Mouse (Mus musculus): Measurements from ENCODE around the gene Prkra. TPM values are rescaled to one million over a fixed set of nuclear protein-coding genes. Genes with fewer than 3 reads are reported as not detected.
A peak's percentile ranks its signal among the peaks of the same experiment; 100 is the strongest.

Prkra gene
- 15.3 and 17.0 TPM in 2 replicates for polyA plus RNA-seq (2012; rRNA removed)

DNA sequence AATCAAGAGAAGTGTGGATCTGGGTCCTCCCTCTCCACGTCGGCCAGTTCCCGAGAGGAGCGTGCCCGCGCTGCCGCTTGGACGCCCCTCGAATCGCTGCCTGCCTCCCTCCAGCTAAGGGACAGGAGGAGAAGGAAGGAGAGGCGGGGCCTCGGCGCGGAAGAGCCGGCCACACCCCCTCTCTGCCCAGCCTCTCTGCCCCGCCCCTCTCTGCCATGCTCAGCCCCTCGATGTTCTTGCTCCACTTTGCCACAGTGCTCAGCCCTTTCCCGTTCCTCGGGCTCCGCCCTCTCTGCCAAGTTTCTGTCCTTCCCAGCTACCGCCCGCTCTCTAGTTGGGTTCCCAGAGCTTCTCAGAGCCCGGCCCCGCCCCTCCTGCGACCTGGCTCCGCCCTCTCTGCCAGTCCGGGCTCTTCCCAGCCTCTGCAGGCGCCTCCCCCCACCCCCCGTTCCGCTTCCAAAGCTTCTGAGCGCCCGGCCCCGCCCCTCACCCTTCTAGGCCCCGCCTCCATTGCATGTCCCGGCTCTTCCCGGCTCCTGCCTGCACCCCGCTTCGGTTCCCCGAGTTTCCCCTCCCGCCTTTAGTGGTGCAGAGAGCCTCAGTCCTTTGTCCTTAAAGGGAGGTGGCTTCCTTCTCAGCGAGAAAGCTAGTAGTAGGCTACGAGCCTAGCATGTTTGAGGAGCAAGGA is at the start of gene Prkra, which contains the start of gene Pjvk:
Prkra (minus strand) TSS at position 133 of the 688 bp plus-strand sequence.
Pjvk (plus strand) TSS at position 594 of the 688 bp plus-strand sequence.
- peak; percentile 49 for TF ChIP-seq POLR2A (IDR thresholded peaks at IDR 0.05; ENCODE audit: low read depth, low read length)
- TF ChIP-seq CTCF (conservative IDR thresholded peaks at IDR 0.05; ENCODE audit: insufficient read depth, insufficient read length, low read depth, low read length), result no peak
- peak; percentile 99 for DNase-seq
- H3K27me3 ChIP-seq (replicated peaks; ENCODE audit: control insufficient read depth, insufficient read depth, low read length), result no peaks in the 10 kb centered on the region
- under 1% methylated on average over 42 of the region's 42 CpGs for WGBS
- H3K4me1 ChIP-seq (ENCODE audit: control insufficient read depth, insufficient read depth, low read length), result peaks cover 6% of the 10 kb centered on the region; the same call in 1 of the 2 replicates
- no peaks in the 10 kb centered on the region; the same call in 1 of the 2 replicates for H3K36me3 ChIP-seq (ENCODE audit: control insufficient read depth, insufficient read depth, low read length)
- peak within 1 kb of the TSS; percentile 81 for H3K27ac ChIP-seq (ENCODE audit: insufficient read depth, low read depth, low read length)
- peak within 1 kb of the TSS; percentile 97 for H3K4me3 ChIP-seq (ENCODE audit: insufficient read depth, low read depth, low read length)

DNA sequence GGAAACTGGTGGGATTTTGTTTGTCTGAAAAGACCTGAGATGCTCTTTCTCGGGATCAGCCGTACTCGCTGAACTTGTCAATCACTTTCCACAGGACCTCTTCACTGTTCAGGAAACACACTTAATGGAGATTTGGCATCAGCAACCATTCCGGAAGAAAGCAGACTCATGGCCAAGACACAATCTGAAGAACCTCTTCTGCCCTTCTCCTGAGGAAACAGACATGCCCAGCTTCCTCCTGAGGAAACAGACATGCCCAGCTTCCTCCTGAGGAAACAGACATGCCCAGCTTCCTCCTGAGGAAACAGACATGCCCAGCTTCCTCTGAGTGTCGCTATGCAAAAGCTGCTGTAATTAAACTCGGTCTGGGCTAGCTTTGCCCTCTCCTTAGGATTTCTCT is 47.5 kb upstream of the Prkra start:
- Histone ChIP-seq H3K27ac (ENCODE audit: insufficient read depth, low read depth, low read length) (no peak overlapping the region), H3K4me1 (ENCODE audit: control insufficient read depth, insufficient read depth, low read length) (no peaks in the 10 kb centered on the region; the same call in 1 of the 2 replicates), H3K36me3 (ENCODE audit: control insufficient read depth, insufficient read depth, low read length) (peaks cover 4% of the 10 kb centered on the region; the same call in 1 of the 2 replicates), H3K4me3 (ENCODE audit: insufficient read depth, low read depth, low read length) (no peak overlapping the region), H3K27me3 (replicated peaks; ENCODE audit: control insufficient read depth, insufficient read depth, low read length) (no peaks in the 10 kb centered on the region)
- no peak for TF ChIP-seq CTCF (conservative IDR thresholded peaks at IDR 0.05; ENCODE audit: insufficient read depth, insufficient read length, low read depth, low read length)
- no peak for TF ChIP-seq POLR2A (IDR thresholded peaks at IDR 0.05; ENCODE audit: low read depth, low read length)
- DNase-seq, result peak; percentile 54
- 68% methylated on average over 6 of the region's 6 CpGs for WGBS

DNA sequence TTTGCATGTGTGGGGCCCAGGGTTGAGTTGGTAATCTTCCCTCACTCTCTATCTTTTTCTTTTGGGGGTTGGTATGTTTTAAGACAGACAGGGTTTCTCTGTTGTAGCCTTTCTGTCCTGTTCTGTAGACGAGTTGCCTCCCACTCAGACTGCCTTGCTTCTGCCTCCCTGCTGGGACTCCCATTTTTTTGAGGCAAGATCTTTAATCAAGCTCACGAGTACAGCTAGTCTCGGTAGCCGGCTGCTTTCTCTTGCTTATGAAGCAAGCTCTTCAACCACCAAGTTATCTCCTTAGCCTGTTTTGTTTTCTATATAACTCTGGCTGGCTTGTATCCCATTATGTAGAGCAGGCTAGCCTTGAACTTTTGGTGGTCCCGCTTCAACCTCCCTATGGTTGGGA is 46.0 kb upstream of the Prkra start:
- WGBS, result 79% methylated on average over 5 of the region's 5 CpGs

GRCm38 (mm10) chr2:76690436-76691204 is 42.8 kb upstream of the Prkra start:
- WGBS, result 64% methylated on average over 12 of the region's 12 CpGs
- no peak for TF ChIP-seq CTCF (conservative IDR thresholded peaks at IDR 0.05; ENCODE audit: insufficient read depth, insufficient read length, low read depth, low read length)
- no peak for TF ChIP-seq POLR2A (IDR thresholded peaks at IDR 0.05; ENCODE audit: low read depth, low read length)
- Histone ChIP-seq H3K4me3 (ENCODE audit: insufficient read depth, low read depth, low read length) (no peak overlapping the region), H3K36me3 (ENCODE audit: control insufficient read depth, insufficient read depth, low read length) (peaks cover 4% of the 10 kb centered on the region), H3K27me3 (replicated peaks; ENCODE audit: control insufficient read depth, insufficient read depth, low read length) (no peaks in the 10 kb centered on the region), H3K27ac (ENCODE audit: insufficient read depth, low read depth, low read length) (no peak overlapping the region), H3K4me1 (ENCODE audit: control insufficient read depth, insufficient read depth, low read length) (no peaks in the 10 kb centered on the region; the same call in 1 of the 2 replicates)
- DNase-seq, result peak; percentile 87

More for the DNA sequence above, 46.0 kb upstream of the Prkra start:
- Histone ChIP-seq H3K27ac (ENCODE audit: insufficient read depth, low read depth, low read length) (no peak overlapping the region), H3K4me1 (ENCODE audit: control insufficient read depth, insufficient read depth, low read length) (no peaks in the 10 kb centered on the region; the same call in 1 of the 2 replicates), H3K36me3 (ENCODE audit: control insufficient read depth, insufficient read depth, low read length) (peaks cover 4% of the 10 kb centered on the region; the same call in 1 of the 2 replicates), H3K27me3 (replicated peaks; ENCODE audit: control insufficient read depth, insufficient read depth, low read length) (no peaks in the 10 kb centered on the region), H3K4me3 (ENCODE audit: insufficient read depth, low read depth, low read length) (no peak overlapping the region)
- DNase-seq, result no peak
- TF ChIP-seq CTCF (conservative IDR thresholded peaks at IDR 0.05; ENCODE audit: insufficient read depth, insufficient read length, low read depth, low read length) (no peak), POLR2A (IDR thresholded peaks at IDR 0.05; ENCODE audit: low read depth, low read length) (no peak)

DNA sequence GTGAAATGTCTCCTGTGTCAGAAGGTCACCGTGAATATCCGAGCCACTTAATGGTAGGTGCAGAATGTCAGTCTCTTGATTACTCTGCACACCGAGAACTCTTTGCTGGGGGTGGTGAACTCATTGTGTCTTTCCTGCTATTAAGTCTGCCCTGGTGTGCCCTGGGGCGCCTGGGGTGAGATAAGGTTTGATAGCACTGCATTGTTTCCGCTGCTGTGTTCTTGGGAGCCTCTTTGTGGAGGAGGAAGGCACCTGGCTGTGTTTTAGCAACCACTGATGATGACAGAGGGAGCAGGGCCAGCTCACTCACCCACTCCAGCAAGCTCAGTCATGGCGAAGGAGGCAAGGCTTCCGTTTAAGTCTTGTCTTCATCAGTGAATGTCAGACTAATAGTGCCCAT is 40.3 kb upstream of the Prkra start:
- DNase-seq, result no peak
- TF ChIP-seq CTCF (conservative IDR thresholded peaks at IDR 0.05; ENCODE audit: insufficient read depth, insufficient read length, low read depth, low read length) (no peak), POLR2A (IDR thresholded peaks at IDR 0.05; ENCODE audit: low read depth, low read length) (no peak)
- no peak overlapping the region for H3K27ac ChIP-seq (ENCODE audit: insufficient read depth, low read depth, low read length)
- 67% methylated on average over 7 of the region's 7 CpGs for WGBS
- H3K4me3 ChIP-seq (ENCODE audit: insufficient read depth, low read depth, low read length), result no peak overlapping the region
- H3K4me1 ChIP-seq (ENCODE audit: control insufficient read depth, insufficient read depth, low read length), result no peaks in the 10 kb centered on the region; the same call in 1 of the 2 replicates
- peaks cover 2% of the 10 kb centered on the region for H3K36me3 ChIP-seq (ENCODE audit: control insufficient read depth, insufficient read depth, low read length)
- H3K27me3 ChIP-seq (replicated peaks; ENCODE audit: control insufficient read depth, insufficient read depth, low read length), result no peaks in the 10 kb centered on the region

- H3K36me3 ChIP-seq (ENCODE audit: control insufficient read depth, insufficient read depth, low read length), result peaks cover 2% of the 10 kb centered on the region
- H3K27ac ChIP-seq (ENCODE audit: insufficient read depth, low read depth, low read length), result no peak overlapping the region
- H3K4me3 ChIP-seq (ENCODE audit: insufficient read depth, low read depth, low read length), result no peak overlapping the region
- WGBS, result 72% methylated on average over 3 of the region's 3 CpGs
- no peaks in the 10 kb centered on the region for H3K4me1 ChIP-seq (ENCODE audit: control insufficient read depth, insufficient read depth, low read length)
- DNase-seq, result no peak
- H3K27me3 ChIP-seq (replicated peaks; ENCODE audit: control insufficient read depth, insufficient read depth, low read length), result no peaks in the 10 kb centered on the region
- TF ChIP-seq CTCF (conservative IDR thresholded peaks at IDR 0.05; ENCODE audit: insufficient read depth, insufficient read length, low read depth, low read length) (no peak), POLR2A (IDR thresholded peaks at IDR 0.05; ENCODE audit: low read depth, low read length) (no peak)
Measured at GRCm38 (mm10) chr2:76687608-76688007, 39.8 kb upstream of the Prkra start.

GRCm38 (mm10) chr2:76686986-76687385 is 39.2 kb upstream of the Prkra start:
- no peaks in the 10 kb centered on the region; the same call in 1 of the 2 replicates for H3K36me3 ChIP-seq (ENCODE audit: control insufficient read depth, insufficient read depth, low read length)
- no peak for DNase-seq
- TF ChIP-seq CTCF (conservative IDR thresholded peaks at IDR 0.05; ENCODE audit: insufficient read depth, insufficient read length, low read depth, low read length) (no peak), POLR2A (IDR thresholded peaks at IDR 0.05; ENCODE audit: low read depth, low read length) (no peak)
- no peak overlapping the region for H3K27ac ChIP-seq (ENCODE audit: insufficient read depth, low read depth, low read length)
- H3K4me3 ChIP-seq (ENCODE audit: insufficient read depth, low read depth, low read length), result no peak overlapping the region
- no peaks in the 10 kb centered on the region for H3K4me1 ChIP-seq (ENCODE audit: control insufficient read depth, insufficient read depth, low read length)
- 80% methylated on average over 3 of the region's 3 CpGs for whole genome bisulfite sequencing
- no peaks in the 10 kb centered on the region for H3K27me3 ChIP-seq (replicated peaks; ENCODE audit: control insufficient read depth, insufficient read depth, low read length)
